Mouse (Mus musculus) right cerebral cortex, postnatal 10 days (tissue): ENCODE results near the gene Ypel2.

ENCODE experiments used
- DNase-seq, 2 experiments: peaks; one replicate each; pipeline ENCODE4 v3.0.0; 2021; ENCODE audit warnings: low spot score in 2 of 2

Gene Ypel2

DNA sequence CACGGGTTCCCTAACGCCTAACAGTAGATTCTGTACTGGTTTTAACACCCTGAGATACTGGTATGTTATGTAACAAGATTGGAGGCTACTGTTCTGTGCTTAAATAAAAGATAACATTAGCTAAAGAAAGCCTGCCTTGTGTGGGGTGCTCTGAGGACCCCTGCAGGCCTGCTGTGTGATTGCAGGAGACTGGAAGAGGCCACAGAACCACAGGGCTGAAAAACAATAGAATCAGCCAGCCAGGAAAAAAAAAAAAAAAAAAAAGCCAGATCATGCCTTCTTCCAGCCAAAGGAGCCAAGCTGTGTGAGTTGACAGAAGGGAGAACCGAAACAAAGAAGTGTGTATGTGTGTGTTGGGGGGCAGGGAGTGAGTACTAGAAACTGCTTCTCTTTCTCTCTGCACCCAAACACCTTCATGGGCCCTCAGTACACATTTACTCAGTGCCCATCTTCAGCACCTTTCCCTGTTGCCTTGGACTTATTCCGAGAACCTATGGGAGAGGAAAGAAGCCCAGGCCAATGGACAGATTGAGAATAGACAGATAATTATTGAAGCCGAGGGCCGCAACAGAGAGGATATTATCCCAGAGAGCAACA, 2.2 kb upstream of the Ypel2 start:
- peak; percentile 79 to 80 for DNase-seq

DNA sequence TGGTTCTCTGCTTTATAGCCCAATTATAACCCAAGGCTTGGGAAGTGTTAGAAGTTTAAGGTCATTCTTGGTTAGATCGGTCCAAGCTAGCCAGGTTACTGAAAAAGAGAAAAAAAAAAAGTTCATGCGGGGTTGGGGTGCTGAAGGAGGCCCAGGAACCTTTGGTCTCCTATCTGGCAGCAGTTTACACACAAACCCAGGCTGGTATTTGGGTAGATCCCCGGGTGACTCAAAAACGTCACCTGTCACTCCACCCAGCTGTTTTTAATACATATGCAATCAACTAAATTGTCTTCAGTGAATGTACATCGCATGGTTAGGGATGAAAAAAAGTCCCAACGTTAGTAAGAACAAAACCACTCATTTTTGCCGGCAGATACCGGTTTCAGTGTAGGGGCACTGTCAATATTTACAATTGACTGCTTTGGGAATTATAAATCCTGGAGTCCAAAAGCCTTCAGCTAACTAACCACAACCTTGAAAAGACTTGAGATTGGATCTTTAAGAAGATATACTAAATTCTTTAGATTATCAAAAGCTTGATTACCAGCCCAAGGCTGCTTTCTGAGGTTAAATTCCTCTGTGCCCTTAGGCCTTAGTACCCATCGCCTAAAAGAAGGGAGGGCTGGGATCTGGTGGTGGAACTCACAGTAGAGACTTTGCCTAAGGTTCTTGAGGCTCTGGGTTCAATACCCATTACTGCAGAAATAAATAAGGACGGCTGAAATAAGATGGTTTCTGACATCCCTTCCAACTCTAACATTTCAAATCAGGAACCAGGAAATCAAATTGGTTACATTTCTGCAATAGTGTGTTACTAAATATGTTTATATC, 1.5 kb upstream of the Ypel2 start:
- DNase-seq, result no peak

DNA sequence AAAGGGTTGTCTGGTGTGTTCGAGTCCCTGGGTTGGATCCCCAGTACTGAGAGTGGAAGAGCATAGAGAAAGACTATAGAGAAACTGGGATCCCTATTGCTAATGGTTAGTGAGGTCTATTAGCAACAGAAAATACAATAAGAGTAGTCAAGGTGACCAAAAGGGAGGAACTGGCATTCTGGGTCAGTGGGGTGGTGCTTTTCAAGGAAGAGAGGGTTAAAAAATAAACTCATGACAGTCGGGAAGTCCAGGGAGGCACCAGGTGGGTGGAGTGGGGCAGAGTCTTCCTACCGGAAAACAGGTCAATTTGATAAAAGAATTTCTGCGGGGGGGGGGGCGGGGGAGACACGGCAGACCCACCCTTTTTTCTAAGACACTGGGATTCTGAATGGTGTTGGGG, 823 bp upstream of the Ypel2 start:
- no peak for DNase-seq

DNA sequence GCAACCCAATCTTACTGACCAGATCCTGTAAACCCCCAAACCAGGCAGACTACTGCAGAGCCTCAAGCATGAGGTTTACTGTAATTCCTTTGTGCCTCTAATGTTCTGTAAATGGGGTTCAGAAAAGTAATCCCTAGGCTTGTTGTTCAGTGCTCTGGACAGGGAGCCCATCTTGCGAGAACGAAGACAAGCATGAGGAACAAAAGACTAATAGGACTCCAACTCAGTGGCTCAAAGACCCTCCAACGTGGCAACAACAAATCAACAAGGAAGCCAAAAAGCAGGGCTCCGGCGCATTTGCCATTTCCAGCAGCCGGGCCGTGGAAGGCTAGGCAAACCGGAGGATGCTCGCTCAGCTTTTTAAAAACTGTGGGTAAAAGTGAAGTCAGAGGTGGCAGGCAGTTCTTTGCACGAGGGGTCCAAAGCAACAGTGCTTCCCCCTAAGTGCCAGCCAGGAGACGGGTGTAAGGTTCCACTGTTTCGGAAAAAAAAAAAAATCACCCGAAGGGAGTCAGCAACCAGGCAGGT, 982 bp downstream of the Ypel2 start:
- DNase-seq, result no peak

DNA sequence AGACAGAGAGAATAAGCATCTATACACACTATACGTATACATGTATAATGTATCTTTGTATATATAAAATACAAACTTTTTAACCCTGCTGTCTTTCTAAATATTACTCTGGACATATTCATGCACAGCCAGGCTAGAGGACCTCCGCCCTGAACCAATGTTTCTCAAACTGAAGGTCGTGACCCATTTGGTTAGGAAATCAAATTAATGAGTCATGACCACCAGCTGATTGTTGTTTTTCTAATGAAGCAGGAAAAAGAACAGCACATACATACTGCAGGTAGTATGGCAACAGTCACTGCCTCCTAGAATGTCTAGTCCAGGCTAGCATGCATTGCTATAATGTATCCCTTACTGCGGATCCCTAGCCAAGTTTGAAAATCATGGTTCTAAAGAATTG, 2.3 kb downstream of the Ypel2 start:
- no peak for DNase-seq

DNA sequence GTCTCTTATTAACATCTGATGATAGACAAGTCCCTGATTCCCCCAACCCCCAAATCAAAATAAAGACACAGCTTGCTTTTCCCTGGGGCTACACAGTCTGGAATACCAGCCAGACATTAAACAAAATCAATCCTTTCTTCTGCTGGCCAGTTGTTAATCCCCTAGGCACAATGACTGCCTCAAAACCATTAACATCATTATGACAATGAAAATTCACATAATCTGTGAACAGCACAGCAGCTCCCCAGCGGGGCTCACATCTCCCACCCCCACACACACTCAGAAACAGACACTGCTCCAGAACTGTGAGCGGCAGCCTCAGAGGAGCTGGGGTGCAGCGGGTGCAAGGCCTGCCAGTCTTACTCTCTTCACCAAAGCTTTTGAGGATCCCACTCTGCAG, 3.2 kb downstream of the Ypel2 start:
- DNase-seq, result no peak

DNA sequence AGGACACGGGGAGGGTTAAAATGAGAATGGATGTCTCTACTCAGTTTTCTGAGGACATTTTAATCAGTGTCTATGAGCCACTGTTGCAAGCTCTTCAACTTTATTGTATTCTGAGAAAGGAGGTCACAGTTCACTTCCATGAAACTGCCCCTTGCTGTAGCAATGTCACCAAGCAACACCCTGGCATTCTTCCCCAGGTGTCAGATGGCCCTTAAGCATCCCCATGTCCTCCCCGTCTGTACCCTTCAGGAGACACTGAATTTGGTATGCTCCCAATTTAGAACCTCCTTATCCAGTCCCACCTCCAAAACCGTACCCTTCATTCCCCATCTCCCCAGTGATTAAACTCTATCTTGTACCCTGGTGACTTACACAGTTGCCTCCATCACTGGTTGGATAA, 8.5 kb downstream of the Ypel2 start:
- DNase-seq, result no peak

DNA sequence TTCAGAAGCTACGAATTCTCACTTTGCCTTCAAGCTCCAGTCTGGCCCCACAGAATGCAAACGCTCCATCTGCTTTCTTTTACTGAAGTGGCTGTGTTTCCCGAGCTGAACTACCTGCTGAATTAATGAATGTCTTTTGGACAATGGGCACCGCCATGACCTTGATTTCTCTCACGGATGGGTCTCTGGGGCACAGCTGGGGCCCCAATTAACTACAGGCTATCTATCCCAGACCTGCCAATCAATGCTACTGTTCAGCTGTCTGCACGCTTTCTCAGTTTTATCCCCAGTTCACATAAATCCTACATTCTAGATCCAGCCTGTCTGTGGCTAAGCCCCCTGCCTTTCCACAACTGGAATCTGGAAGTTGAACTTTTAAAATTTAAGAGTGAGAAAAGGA, 10.5 kb downstream of the Ypel2 start:
- no peak for DNase-seq

DNA sequence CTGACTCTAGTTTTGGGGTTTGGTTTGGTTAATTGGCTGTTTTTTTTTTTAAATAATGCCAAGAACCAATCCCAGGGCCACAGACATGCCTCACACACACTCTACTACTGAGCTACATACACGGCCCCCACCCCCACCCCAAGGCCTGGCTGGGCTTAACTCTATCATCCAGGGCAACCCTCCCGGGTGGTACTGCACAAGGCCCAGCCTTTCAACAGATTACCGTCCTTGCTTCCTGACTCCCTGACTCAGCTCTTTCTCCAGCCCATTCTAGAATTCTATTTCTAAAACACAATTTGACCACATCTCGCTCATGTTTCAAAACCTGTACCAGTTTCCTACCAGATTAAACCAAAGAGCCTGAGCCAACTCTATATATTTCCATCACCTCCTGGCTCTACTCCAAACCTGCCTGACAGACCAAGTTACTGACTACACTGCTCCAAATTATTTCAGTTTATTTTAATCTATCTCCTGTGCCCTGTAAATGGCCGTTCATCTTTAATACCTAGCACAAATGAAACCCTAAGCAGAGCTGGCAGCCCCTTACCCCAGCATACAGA, 12.2 kb downstream of the Ypel2 start:
- DNase-seq, result no peak

DNA sequence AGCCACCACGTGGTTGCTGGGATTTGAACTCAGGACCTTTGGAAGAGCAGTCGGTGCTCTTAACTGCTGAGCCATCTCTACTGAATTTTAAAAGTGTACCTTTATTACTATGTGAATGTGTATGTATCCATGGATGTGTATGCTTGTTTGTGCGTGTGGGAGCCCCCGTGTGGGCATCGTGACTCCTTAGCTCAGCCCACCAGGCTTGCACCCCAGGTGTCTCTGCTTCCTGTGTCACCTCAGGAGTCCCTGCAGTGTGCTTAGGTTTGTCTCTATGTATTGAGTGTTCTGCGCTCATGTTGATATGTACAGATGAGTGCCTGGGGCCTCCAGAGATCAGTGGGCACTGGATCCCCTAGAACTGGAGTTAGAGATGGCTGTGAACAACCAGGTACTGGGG, 13.0 kb downstream of the Ypel2 start:
- DNase-seq, result no peak

DNA sequence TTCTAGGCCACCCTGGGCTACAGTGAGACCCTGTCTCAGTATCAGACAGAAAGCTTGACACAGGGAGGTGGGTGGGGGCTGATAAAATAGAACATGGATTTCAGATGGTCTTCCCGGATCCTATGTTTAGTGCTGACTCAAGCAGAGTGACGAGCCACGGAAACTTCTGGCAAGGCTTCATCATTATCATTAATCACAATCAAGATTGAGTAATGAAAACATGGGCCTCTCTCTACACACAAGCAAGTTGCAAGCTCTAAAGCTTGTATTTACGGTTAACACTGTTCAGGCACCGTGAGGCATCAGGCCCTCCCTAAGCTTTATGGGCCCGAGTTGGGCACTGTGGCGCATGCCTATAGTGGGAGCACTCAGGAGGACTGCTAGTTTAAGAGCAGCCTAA, 13.7 kb downstream of the Ypel2 start:
- no peak for DNase-seq

DNA sequence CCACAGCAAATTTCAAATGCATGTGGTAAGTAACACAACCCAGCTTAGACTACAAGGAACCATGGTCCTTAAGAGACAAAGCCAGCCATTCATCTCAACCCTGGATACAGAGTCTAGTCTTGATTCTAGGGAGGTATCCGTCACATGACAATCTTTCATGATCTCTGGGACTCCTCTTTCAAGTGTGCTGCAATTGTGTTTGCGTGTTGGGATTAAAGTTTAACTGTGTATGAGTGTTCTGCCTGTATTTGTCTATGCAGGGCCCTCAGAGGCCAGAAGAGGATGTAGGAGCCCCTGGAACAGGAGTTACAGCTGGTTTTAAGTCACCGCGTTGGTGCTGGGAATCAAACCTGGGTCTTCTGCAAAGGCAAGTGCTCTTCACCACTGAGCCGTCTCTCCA, 16.3 kb downstream of the Ypel2 start:
- no peak for DNase-seq

DNA sequence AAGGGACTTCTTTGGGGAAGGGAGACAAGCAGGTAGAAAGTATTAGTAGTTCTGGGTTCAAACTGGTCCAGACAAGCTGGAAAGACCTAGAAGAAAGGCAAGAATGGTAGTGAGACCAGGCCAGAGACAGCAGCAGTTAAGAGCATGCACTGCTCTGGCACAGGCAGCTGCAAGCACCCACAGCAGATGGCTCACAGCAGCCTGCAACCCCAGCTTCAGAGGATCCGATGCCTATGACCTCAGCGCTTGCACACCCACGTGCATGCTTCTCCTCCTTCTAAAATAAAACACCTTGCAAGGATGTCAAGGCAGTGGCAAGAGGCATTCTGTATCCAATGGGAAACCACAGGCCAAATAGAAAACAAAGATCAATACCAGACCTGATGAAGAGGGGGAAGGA, 19.1 kb downstream of the Ypel2 start:
- DNase-seq, result no peak

DNA sequence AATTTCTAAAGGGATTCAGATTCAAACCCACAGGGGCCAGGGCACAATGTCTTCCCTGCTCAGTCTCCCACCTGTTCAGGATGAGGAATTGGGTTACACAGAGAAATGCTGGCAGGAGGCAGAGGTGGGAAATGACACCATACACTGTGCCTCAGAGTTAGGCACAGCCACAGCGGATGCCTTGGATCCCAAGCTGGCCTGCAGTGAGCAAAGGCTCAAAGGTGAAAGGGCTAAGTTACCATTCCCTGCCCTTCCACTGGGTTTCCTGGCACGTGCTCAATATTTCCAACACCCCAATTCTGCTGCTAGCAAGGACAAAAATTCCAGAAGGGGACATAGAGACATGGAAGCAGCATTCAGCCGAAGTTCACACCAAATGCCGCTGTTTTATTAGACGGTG, 20.3 kb downstream of the Ypel2 start:
- DNase-seq, result no peak

DNA sequence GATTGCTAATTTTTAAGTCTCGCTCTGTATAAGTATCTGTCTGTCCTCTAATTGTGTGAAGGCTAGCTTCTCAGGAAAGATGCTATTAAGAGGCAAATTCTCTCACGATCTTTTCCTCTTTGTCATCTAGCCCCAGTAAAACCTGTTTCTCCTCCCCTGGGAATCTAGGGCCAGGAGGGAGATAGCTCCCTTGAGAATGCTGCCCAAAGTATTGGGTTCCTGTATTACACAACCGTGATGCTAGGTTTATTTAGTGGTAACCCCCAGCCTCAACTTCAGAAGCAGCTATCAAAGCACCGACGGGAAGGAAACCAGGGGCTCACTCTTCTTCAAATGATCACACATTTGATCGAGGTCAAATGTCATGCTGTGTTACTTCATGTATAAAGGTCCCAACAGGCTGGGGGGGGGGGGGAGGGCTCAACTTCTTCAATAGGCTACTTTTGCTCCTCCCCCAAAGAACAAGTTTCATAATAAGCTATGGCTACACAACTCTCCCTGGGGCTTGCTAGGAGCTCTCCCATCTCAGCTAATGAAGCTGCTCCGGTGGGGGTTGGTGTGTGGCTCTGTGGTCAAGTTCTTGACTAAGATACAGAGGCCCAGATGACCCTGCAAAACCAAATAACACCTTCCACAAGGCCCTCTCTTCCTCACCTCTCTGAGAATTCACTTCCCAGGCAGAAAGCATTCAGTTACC, 22.3 kb downstream of the Ypel2 start:
- DNase-seq, result no peak

DNA sequence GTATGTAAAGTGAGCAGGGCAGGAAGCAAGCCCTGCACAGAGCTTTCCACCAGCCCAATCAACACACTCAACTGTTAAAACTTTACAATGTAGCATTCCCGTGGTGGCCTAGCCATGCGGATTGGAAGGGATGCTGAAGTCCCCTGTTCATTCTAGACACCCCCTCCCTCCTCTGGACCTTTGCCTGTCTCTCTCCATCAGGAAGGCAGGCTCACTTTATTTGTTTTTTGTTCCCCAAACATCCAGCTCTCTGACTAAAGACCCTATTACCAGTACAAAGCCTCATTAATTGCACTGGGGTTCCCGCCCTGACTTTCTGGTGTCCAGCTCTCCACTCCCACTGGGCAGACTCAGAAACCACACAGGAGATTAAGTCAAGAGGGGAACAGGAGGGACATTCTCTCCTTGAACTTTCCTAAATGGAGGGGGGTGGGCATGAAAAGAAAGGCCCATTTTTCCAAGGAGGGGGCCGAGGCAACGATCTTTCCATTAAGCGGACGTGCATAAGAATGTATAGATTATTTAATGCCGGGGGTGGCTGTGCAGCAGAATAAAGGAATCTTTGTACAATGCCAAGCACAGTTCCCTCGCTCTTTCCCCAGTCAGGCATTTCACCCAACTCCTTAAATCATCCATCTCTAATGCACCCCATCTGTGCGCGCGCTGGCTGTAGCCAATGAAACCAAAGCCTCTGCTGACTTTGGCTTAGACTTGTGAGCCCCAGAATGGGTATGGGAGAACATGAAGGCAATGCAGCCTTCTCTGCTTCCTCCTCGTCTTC, 24.3 kb downstream of the Ypel2 start:
- DNase-seq, result no peak

DNA sequence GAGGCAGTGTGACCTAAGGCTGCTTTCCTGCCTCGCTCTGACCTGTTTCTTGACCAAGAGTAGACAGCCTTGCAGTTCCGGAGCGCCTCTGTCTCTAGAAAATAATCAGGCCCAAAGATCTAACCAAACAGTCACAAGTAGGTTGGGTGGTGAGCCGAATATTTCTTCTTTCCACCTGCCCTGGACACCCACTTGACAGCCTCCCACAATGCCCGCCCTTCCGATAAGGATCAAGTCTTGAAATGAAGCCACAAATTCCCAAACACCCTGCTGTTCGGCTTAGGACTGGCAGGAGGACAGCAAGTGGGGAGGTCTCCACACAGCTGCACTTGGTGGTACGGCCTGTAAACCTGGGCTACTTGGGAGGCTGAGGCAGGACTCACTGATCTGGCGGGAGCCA, 26.0 kb downstream of the Ypel2 start:
- DNase-seq, result no peak

DNA sequence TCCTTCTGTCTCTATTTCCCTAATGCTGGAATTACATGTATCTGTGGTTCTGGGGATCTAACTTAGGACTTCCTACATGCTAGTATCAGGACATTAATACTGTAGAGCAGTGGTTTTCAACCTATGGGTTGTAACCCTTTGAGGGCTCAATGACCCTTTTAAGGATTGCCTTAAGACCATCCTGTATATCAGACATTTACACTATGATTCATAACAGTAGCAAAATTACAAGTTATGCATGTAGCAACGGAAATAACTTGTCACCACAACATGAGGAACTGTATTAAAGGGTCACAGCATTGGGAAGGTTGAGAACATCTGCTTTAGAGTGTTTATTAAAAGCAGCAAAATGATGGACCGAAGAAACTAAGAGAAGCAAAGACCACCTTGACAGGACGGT, 26.8 kb downstream of the Ypel2 start:
- no peak for DNase-seq

DNA sequence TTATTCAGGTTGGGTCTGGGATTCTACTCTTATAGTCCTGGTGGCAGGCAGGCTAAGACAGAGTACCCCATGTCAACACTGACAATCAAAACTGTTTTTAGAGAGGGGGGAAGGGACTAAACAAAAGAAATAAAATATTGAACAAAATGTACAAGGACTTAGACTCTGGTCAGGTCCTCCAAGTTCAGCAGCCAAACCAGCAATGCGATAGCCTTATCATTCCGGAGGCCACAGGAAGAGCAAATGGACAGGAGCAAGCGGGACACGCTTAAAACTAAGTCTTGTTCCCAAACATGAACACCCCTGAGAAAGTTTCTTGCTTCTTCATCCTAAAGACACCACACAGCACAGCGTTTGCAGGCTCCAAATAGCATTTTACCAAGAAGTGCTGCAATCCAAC, 28.4 kb downstream of the Ypel2 start:
- no peak for DNase-seq

DNA sequence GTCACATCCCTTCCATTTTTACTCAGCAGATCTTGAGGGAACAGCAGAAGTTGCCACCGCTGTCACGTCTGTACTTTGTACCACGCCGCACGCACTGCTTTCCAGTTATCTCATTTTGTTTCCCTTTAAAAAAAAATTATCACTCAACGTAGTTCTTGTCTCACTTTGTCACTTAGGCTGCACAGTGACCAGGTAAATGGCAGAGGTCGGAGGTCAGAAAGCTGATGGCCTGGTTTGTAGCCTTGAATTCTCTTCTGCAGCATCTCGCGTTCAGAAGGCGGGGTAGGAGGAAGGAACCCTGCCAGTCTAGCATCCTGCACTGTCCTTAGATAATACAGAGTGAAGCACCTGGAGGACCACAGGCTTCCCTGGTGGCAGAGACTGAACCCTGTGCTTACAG, 29.8 kb downstream of the Ypel2 start:
- DNase-seq, result no peak

DNA sequence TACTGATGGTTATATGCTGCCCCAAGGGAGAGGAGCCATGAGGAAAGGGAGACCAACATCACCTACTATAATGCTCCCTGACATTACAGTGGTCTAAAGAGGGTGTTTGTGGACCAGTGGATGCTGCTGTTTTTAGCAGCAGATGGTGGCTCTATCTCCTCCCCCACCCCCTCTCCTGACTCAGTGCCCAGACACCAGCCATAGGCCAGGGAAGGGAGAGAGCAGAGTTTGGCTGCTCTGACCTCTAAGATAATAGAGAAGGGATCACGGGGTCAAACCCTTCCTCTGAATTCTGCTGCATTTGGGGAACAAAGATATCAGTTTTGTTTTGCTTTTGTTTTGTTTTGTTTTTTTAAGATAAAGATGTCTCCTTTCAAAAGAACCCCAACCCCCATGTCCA, 30.5 kb downstream of the Ypel2 start:
- no peak for DNase-seq

DNA sequence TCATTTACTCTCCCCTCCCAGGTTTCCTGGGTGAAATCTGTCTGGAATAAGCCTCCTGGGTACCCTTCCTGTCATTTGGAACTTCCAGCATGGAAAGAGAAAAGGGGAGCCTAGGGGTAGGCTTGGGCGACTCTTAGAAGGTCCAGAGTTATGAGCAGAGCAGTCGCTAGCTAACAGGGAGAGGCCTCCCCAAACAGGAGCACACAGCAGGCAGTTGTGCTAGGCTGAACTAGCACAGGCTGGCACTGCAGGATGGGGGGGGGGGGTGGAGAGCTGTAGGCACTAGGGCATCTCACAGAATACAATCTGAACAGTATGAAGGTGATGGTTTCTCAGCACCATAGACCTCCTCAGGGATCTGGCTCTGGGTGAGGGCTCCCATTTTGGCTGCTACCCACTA, 31.1 kb downstream of the Ypel2 start:
- DNase-seq, result no peak
